Mouse (Mus musculus) ES-E14 (cell line): ENCODE results near the gene Celf5. TPM values are rescaled to one million over a fixed set of nuclear protein-coding genes. Genes with fewer than 3 reads are reported as not detected.
"Not testable (repeated sequence)": the region's sequence is repeated elsewhere in the genome, so short reads cannot be mapped to it uniquely, and the experiment has no call there.

Experiments used
- DNase-seq: peaks from one replicate; pipeline ENCODE4 v3.0.0-alpha.2; 2013; ENCODE audit warnings: low read depth, low spot score
- H3K27ac ChIP-seq: 2 replicates; pipeline ENCODE4 v1.5.1; 2012; ENCODE audit warnings: low read depth, mild to moderate bottlenecking, low read length, moderate library complexity, mixed read lengths; ENCODE audit not compliant: poor library complexity, insufficient read depth, severe bottlenecking
- H3K36me3 ChIP-seq: 2 replicates; pipeline ENCODE4 v1.6.1; 2012; ENCODE audit warnings: mild to moderate bottlenecking, low read length, moderate library complexity, mixed read lengths; ENCODE audit not compliant: control insufficient read depth, poor library complexity, insufficient read depth, severe bottlenecking
- H3K4me1 ChIP-seq, 2 experiments: fragments of 150-350 bp in 1 of 2; sonication (generic) in 1 of 2; 2 replicates each; pipeline ENCODE4 v1.6.1; 2012; ENCODE audit warnings: low read length in 2 of 2, mild to moderate bottlenecking in 1 of 2, mixed read lengths in 1 of 2; ENCODE audit not compliant: control insufficient read depth in 2 of 2, insufficient read depth in 2 of 2, poor library complexity in 1 of 2
- H3K4me3 ChIP-seq, 2 experiments: fragments of 150-350 bp in 1 of 2; sonication (generic) in 1 of 2; 2 replicates each; pipeline ENCODE4 v1.5.1; 2012; ENCODE audit warnings: low read length in 2 of 2, low read depth in 1 of 2, mild to moderate bottlenecking in 1 of 2, mixed read lengths in 1 of 2; ENCODE audit not compliant: insufficient read depth in 1 of 2, poor library complexity in 1 of 2, severe bottlenecking in 1 of 2
- H3K9ac ChIP-seq: 2 replicates; pipeline ENCODE4 v1.6.1; 2012; ENCODE audit warnings: low read depth, mild to moderate bottlenecking, low read length, mixed read lengths; ENCODE audit not compliant: poor library complexity, insufficient read depth, severe bottlenecking
- H3K9me3 ChIP-seq: fragments of 150-350 bp; sonication (generic); 2 replicates; pipeline ENCODE4 v1.6.1; 2012; ENCODE audit warnings: low read depth, mild to moderate bottlenecking, low read length; ENCODE audit not compliant: control insufficient read depth, insufficient read depth
- CHD2 ChIP-seq: IDR thresholded peaks from 2 replicates; pipeline ENCODE4 v1.6.1; 2014; ENCODE audit warnings: mild to moderate bottlenecking, low read depth, low read length, inconsistent platforms
- HCFC1 ChIP-seq: IDR thresholded peaks from 2 replicates; pipeline ENCODE4 v1.6.1; 2012; ENCODE audit warnings: low read length, inconsistent platforms, borderline replicate concordance; ENCODE audit not compliant: insufficient read depth
- MAFK ChIP-seq: IDR thresholded peaks from 2 replicates; pipeline ENCODE4 v1.6.1; 2014; ENCODE audit warnings: mild to moderate bottlenecking, low read depth, low read length, inconsistent platforms; ENCODE audit not compliant: insufficient read depth
- ZC3H11A ChIP-seq: IDR thresholded peaks from 2 replicates; pipeline ENCODE4 v1.6.1; 2012; ENCODE audit warnings: low read depth, mild to moderate bottlenecking, inconsistent platforms, low read length, borderline replicate concordance
- ZNF384 ChIP-seq: IDR thresholded peaks from 2 replicates; pipeline ENCODE4 v1.6.1; 2012; ENCODE audit warnings: low read depth, low read length, inconsistent platforms
- in situ Hi-C, 2 experiments: fragments of 600-800 bp; cut with MboI; formaldehyde crosslinking; loops; one replicate each; pipeline ENCODE4 v1.15.1; 2025; ENCODE audit warnings: low sequenced_read_pairs in 2 of 2, inconsistent platforms in 1 of 2; ENCODE audit not compliant: unreplicated experiment in 2 of 2
- total RNA-seq: library from RNA; depleted of rRNA; stranded (reverse); fragments of 300-350 nt; gene quantifications from 2 replicates; pipeline ENCODE4 v1.2.3, GENCODE M21; 2012

Celf5 gene
- total RNA-seq, 1 experiment = 5.0 TPM

- Histone ChIP-seq H3K27ac (no peak overlapping the region), H3K9ac (no peak overlapping the region), H3K4me1 (no peaks in the 10 kb centered on the region; a peak in 2 of 4 replicates), H3K36me3 (no peaks in the 10 kb centered on the region), H3K4me3 (no peak overlapping the region), H3K9me3 (no peaks in the 10 kb centered on the region)
- TF ChIP-seq ZC3H11A (peak; percentile 79), CHD2 (no peak)
- peak; percentile 75 for DNase-seq
- in situ Hi-C loops = loop anchor here in 1 of 2 experiments (5.0 kb wide), 1 partner anchor 53 kb away; no protein-coding TSS in a partner anchor
These were observed 32.4 kb downstream of the Celf5 start for GRCm38 (mm10) chr10:81450140-81450539.

GRCm38 (mm10) chr10:81445516-81445915 is 37.0 kb downstream of the Celf5 start:
- H3K4me3 ChIP-seq, H3K9ac ChIP-seq, H3K27ac ChIP-seq, in situ Hi-C loops, H3K4me1 ChIP-seq, H3K36me3 ChIP-seq, DNase-seq, H3K9me3 ChIP-seq: not testable (repeated sequence)

GRCm38 (mm10) chr10:81441019-81441418 is 41.5 kb downstream of the Celf5 start:
- H3K4me3 ChIP-seq = no peak overlapping the region
- in situ Hi-C loops = no loop called here
- no peak overlapping the region for H3K9ac ChIP-seq
- no peak overlapping the region for H3K27ac ChIP-seq
- H3K4me1 ChIP-seq = no peaks in the 10 kb centered on the region
- H3K36me3 ChIP-seq = no peaks in the 10 kb centered on the region
- no peaks in the 10 kb centered on the region for H3K9me3 ChIP-seq
- no peak for DNase-seq
- TF ChIP-seq MAFK = no peak
- no peak for TF ChIP-seq HCFC1
- TF ChIP-seq ZC3H11A = no peak
- no peak for TF ChIP-seq ZNF384
- no peak for TF ChIP-seq CHD2

- no peak for DNase-seq
- H3K4me3 ChIP-seq = no peak overlapping the region
- in situ Hi-C loops = no loop called here
- H3K36me3 ChIP-seq = no peaks in the 10 kb centered on the region
- no peak for TF ChIP-seq ZC3H11A
- TF ChIP-seq CHD2 = no peak
- no peak for TF ChIP-seq ZNF384
- no peak for TF ChIP-seq HCFC1
- TF ChIP-seq MAFK = no peak
- H3K9ac ChIP-seq = no peak overlapping the region
- no peaks in the 10 kb centered on the region for H3K9me3 ChIP-seq
- H3K4me1 ChIP-seq = peaks cover 3 to 12% of the 10 kb centered on the region in 2 experiments; a peak in 1 of 4 replicates
- no peak overlapping the region for H3K27ac ChIP-seq
These were observed 47.1 kb downstream of the Celf5 start for GRCm38 (mm10) chr10:81435436-81435835.

- no peak for TF ChIP-seq CHD2
- TF ChIP-seq ZC3H11A = no peak
- no peak for TF ChIP-seq MAFK
- TF ChIP-seq HCFC1 = no peak
- no peak for TF ChIP-seq ZNF384
- DNase-seq = no peak
- H3K36me3 ChIP-seq = no peaks in the 10 kb centered on the region
- peaks cover 3 to 12% of the 10 kb centered on the region in 2 experiments; a peak in 1 of 4 replicates for H3K4me1 ChIP-seq
- no peak overlapping the region for H3K4me3 ChIP-seq
- no peaks in the 10 kb centered on the region for H3K9me3 ChIP-seq
- H3K9ac ChIP-seq = no peak overlapping the region
- in situ Hi-C loops = no loop called here
- H3K27ac ChIP-seq = no peak overlapping the region
These were observed 47.9 kb downstream of the Celf5 start for GRCm38 (mm10) chr10:81434361-81435263.
